Mouse (Mus musculus): Measurements from ENCODE around the gene D430041D05Rik. TPM values are rescaled to one million over a fixed set of nuclear protein-coding genes. Genes with fewer than 3 reads are reported as not detected.
A peak's percentile ranks its signal among the peaks of the same experiment; 100 is the strongest.

D430041D05Rik gene
- polyA plus RNA-seq, 1 experiment from 2014 or later, result 2.5 TPM

GRCm38 (mm10) chr2:104226057-104226456 is 184.8 kb downstream of the D430041D05Rik start:
- peak; percentile 33 for DNase-seq (ENCODE audit: low spot score)
- Histone ChIP-seq H3K36me3 (ENCODE audit: control insufficient read depth, insufficient read depth, low read length) (no peaks in the 10 kb centered on the region), H3K27me3 (ENCODE audit: control insufficient read depth, insufficient read depth, low read length) (no peaks in the 10 kb centered on the region), H3K4me3 (ENCODE audit: low read depth, low read length) (no peak overlapping the region), H3K4me2 (ENCODE audit: low read depth, low read length, severe bottlenecking) (no peak overlapping the region), H3K4me1 (replicated peaks; ENCODE audit: control insufficient read depth, insufficient read depth, low read length) (no peaks in the 10 kb centered on the region), H3K27ac (ENCODE audit: low read depth, low read length) (no peak overlapping the region), H3K9ac (ENCODE audit: low read length) (no peak overlapping the region), H3K9me3 (ENCODE audit: control insufficient read depth, low read length) (no peaks in the 10 kb centered on the region)
- ATAC-seq (replicated peaks; ENCODE audit: low FRiP score), result no peak
- WGBS, result 87% methylated on average over 4 of the region's 4 CpGs

GRCm38 (mm10) chr2:104219733-104220391 is 191.0 kb downstream of the D430041D05Rik start:
- H3K4me3 ChIP-seq (ENCODE audit: low read depth, low read length), result no peak overlapping the region
- no peak overlapping the region for H3K27ac ChIP-seq (ENCODE audit: low read depth, low read length)
- H3K36me3 ChIP-seq (ENCODE audit: control insufficient read depth, insufficient read depth, low read length), result no peaks in the 10 kb centered on the region
- no peaks in the 10 kb centered on the region for H3K4me1 ChIP-seq (replicated peaks; ENCODE audit: control insufficient read depth, insufficient read depth, low read length)
- no peak overlapping the region for H3K4me2 ChIP-seq (ENCODE audit: low read depth, low read length, severe bottlenecking)
- H3K9ac ChIP-seq (ENCODE audit: low read length), result no peak overlapping the region
- 64% methylated on average over 14 of the region's 14 CpGs for WGBS
- ATAC-seq (replicated peaks; ENCODE audit: low FRiP score) (no peak), DNase-seq (ENCODE audit: low spot score) (peak; percentile 23)
- no peaks in the 10 kb centered on the region for H3K9me3 ChIP-seq (ENCODE audit: control insufficient read depth, low read length)
- H3K27me3 ChIP-seq (ENCODE audit: control insufficient read depth, insufficient read depth, low read length), result no peaks in the 10 kb centered on the region; the same call in 1 of the 2 replicates

GRCm38 (mm10) chr2:104218588-104219065 is 192.2 kb downstream of the D430041D05Rik start:
- WGBS, result 79% methylated on average over 9 of the region's 9 CpGs
- H3K27ac ChIP-seq (ENCODE audit: low read depth, low read length), result no peak overlapping the region
- no peak overlapping the region for H3K9ac ChIP-seq (ENCODE audit: low read length)
- no peak overlapping the region for H3K4me2 ChIP-seq (ENCODE audit: low read depth, low read length, severe bottlenecking)
- no peak overlapping the region for H3K4me3 ChIP-seq (ENCODE audit: low read depth, low read length)
- no peaks in the 10 kb centered on the region for H3K4me1 ChIP-seq (replicated peaks; ENCODE audit: control insufficient read depth, insufficient read depth, low read length)
- no peaks in the 10 kb centered on the region for H3K9me3 ChIP-seq (ENCODE audit: control insufficient read depth, low read length)
- no peak for ATAC-seq (replicated peaks; ENCODE audit: low FRiP score)
- DNase-seq (ENCODE audit: low spot score), result peak; percentile 35
- no peaks in the 10 kb centered on the region; the same call in 1 of the 2 replicates for H3K27me3 ChIP-seq (ENCODE audit: control insufficient read depth, insufficient read depth, low read length)
- no peaks in the 10 kb centered on the region for H3K36me3 ChIP-seq (ENCODE audit: control insufficient read depth, insufficient read depth, low read length)

- Histone ChIP-seq H3K9me3 (ENCODE audit: control insufficient read depth, low read length) (no peaks in the 10 kb centered on the region), H3K27ac (ENCODE audit: low read depth, low read length) (no peak overlapping the region), H3K9ac (ENCODE audit: low read length) (no peak overlapping the region), H3K4me3 (ENCODE audit: low read depth, low read length) (no peak overlapping the region), H3K27me3 (ENCODE audit: control insufficient read depth, insufficient read depth, low read length) (no peaks in the 10 kb centered on the region; the same call in 1 of the 2 replicates), H3K4me2 (ENCODE audit: low read depth, low read length, severe bottlenecking) (no peak overlapping the region), H3K36me3 (ENCODE audit: control insufficient read depth, insufficient read depth, low read length) (no peaks in the 10 kb centered on the region), H3K4me1 (replicated peaks; ENCODE audit: control insufficient read depth, insufficient read depth, low read length) (no peaks in the 10 kb centered on the region)
- DNase-seq (ENCODE audit: low spot score), result no peak
- 73% methylated on average over 10 of the region's 10 CpGs for WGBS
- ATAC-seq (replicated peaks; ENCODE audit: low FRiP score), result no peak
Measured at GRCm38 (mm10) chr2:104218114-104218513, 192.7 kb downstream of the D430041D05Rik start.

GRCm38 (mm10) chr2:104209408-104209807 is 201.4 kb downstream of the D430041D05Rik start:
- Histone ChIP-seq H3K9ac (ENCODE audit: low read length) (no peak overlapping the region), H3K27ac (ENCODE audit: low read depth, low read length) (no peak overlapping the region), H3K4me3 (ENCODE audit: low read depth, low read length) (no peak overlapping the region), H3K27me3 (ENCODE audit: control insufficient read depth, insufficient read depth, low read length) (no peaks in the 10 kb centered on the region), H3K4me1 (replicated peaks; ENCODE audit: control insufficient read depth, insufficient read depth, low read length) (no peaks in the 10 kb centered on the region; the same call in 1 of the 2 replicates), H3K4me2 (ENCODE audit: low read depth, low read length, severe bottlenecking) (no peak overlapping the region), H3K36me3 (ENCODE audit: control insufficient read depth, insufficient read depth, low read length) (no peaks in the 10 kb centered on the region), H3K9me3 (ENCODE audit: control insufficient read depth, low read length) (no peaks in the 10 kb centered on the region)
- ATAC-seq (replicated peaks; ENCODE audit: low FRiP score) (no peak), DNase-seq (ENCODE audit: low spot score) (no peak)
- WGBS, result 69% methylated on average over 2 of the region's 2 CpGs

- peak; percentile 4; the same call in 1 of the 2 replicates for ATAC-seq (replicated peaks; ENCODE audit: low FRiP score)
- no peaks in the 10 kb centered on the region for H3K36me3 ChIP-seq (ENCODE audit: control insufficient read depth, insufficient read depth, low read length)
- 73% methylated on average over 5 of the region's 5 CpGs for WGBS
- H3K9ac ChIP-seq (ENCODE audit: low read length), result no peak overlapping the region
- no peaks in the 10 kb centered on the region for H3K27me3 ChIP-seq (ENCODE audit: control insufficient read depth, insufficient read depth, low read length)
- no peaks in the 10 kb centered on the region; the same call in 1 of the 2 replicates for H3K4me1 ChIP-seq (replicated peaks; ENCODE audit: control insufficient read depth, insufficient read depth, low read length)
- no peak overlapping the region for H3K4me2 ChIP-seq (ENCODE audit: low read depth, low read length, severe bottlenecking)
- H3K9me3 ChIP-seq (ENCODE audit: control insufficient read depth, low read length), result no peaks in the 10 kb centered on the region
- H3K27ac ChIP-seq (ENCODE audit: low read depth, low read length), result no peak overlapping the region
- H3K4me3 ChIP-seq (ENCODE audit: low read depth, low read length), result no peak overlapping the region
- peak; percentile 17 for DNase-seq (ENCODE audit: low spot score)
Measured at GRCm38 (mm10) chr2:104208415-104208814, 202.4 kb downstream of the D430041D05Rik start.

- no peak overlapping the region for H3K27ac ChIP-seq (ENCODE audit: low read depth, low read length)
- no peaks in the 10 kb centered on the region; the same call in 1 of the 2 replicates for H3K4me1 ChIP-seq (replicated peaks; ENCODE audit: control insufficient read depth, insufficient read depth, low read length)
- 27% methylated on average over 10 of the region's 10 CpGs for WGBS
- H3K4me3 ChIP-seq (ENCODE audit: low read depth, low read length), result no peak overlapping the region
- no peaks in the 10 kb centered on the region for H3K9me3 ChIP-seq (ENCODE audit: control insufficient read depth, low read length)
- H3K4me2 ChIP-seq (ENCODE audit: low read depth, low read length, severe bottlenecking), result no peak overlapping the region
- H3K9ac ChIP-seq (ENCODE audit: low read length), result no peak overlapping the region
- H3K36me3 ChIP-seq (ENCODE audit: control insufficient read depth, insufficient read depth, low read length), result no peaks in the 10 kb centered on the region
- DNase-seq (ENCODE audit: low spot score), result peak; percentile 60
- H3K27me3 ChIP-seq (ENCODE audit: control insufficient read depth, insufficient read depth, low read length), result no peaks in the 10 kb centered on the region
- peak; percentile 85 for ATAC-seq (replicated peaks; ENCODE audit: low FRiP score)
Measured at GRCm38 (mm10) chr2:104207948-104208347, 202.9 kb downstream of the D430041D05Rik start.

- Histone ChIP-seq H3K9me3 (ENCODE audit: control insufficient read depth, low read length) (no peaks in the 10 kb centered on the region), H3K36me3 (ENCODE audit: control insufficient read depth, insufficient read depth, low read length) (no peaks in the 10 kb centered on the region), H3K27me3 (ENCODE audit: control insufficient read depth, insufficient read depth, low read length) (no peaks in the 10 kb centered on the region), H3K4me1 (replicated peaks; ENCODE audit: control insufficient read depth, insufficient read depth, low read length) (no peaks in the 10 kb centered on the region; the same call in 1 of the 2 replicates), H3K27ac (ENCODE audit: low read depth, low read length) (no peak overlapping the region), H3K9ac (ENCODE audit: low read length) (no peak overlapping the region), H3K4me2 (ENCODE audit: low read depth, low read length, severe bottlenecking) (no peak overlapping the region), H3K4me3 (ENCODE audit: low read depth, low read length) (no peak overlapping the region)
- WGBS, result 61% methylated on average over 8 of the region's 8 CpGs
- ATAC-seq (replicated peaks; ENCODE audit: low FRiP score) (no peak), DNase-seq (ENCODE audit: low spot score) (no peak)
Measured at GRCm38 (mm10) chr2:104205623-104206022, 205.2 kb downstream of the D430041D05Rik start.

- no peak for DNase-seq (ENCODE audit: low spot score)
- no peaks in the 10 kb centered on the region for H3K27me3 ChIP-seq (ENCODE audit: control insufficient read depth, insufficient read depth, low read length)
- 63% methylated on average over 3 of the region's 3 CpGs for WGBS
Measured at GRCm38 (mm10) chr2:104200211-104200610, 210.6 kb downstream of the D430041D05Rik start.

More at GRCm38 (mm10) chr2:104200211-104200610, 210.6 kb downstream of the D430041D05Rik start:
- Histone ChIP-seq H3K4me2 (ENCODE audit: low read depth, low read length, severe bottlenecking) (no peak overlapping the region), H3K27ac (ENCODE audit: low read depth, low read length) (no peak overlapping the region), H3K4me1 (replicated peaks; ENCODE audit: control insufficient read depth, insufficient read depth, low read length) (no peaks in the 10 kb centered on the region), H3K9me3 (ENCODE audit: control insufficient read depth, low read length) (no peaks in the 10 kb centered on the region), H3K36me3 (ENCODE audit: control insufficient read depth, insufficient read depth, low read length) (no peaks in the 10 kb centered on the region), H3K9ac (ENCODE audit: low read length) (no peak overlapping the region), H3K4me3 (ENCODE audit: low read depth, low read length) (no peak overlapping the region)
- ATAC-seq (replicated peaks; ENCODE audit: low FRiP score), result no peak
